Mouse (Mus musculus): ENCODE measurements around the gene Mfap2. TPM values are rescaled to one million over a fixed set of nuclear protein-coding genes. Genes with fewer than 3 reads are reported as not detected.
A peak's percentile ranks its signal among the peaks of the same experiment; 100 is the strongest.

Mfap2 gene
- polyA plus RNA-seq, 1 experiment = 2.3 TPM

DNA sequence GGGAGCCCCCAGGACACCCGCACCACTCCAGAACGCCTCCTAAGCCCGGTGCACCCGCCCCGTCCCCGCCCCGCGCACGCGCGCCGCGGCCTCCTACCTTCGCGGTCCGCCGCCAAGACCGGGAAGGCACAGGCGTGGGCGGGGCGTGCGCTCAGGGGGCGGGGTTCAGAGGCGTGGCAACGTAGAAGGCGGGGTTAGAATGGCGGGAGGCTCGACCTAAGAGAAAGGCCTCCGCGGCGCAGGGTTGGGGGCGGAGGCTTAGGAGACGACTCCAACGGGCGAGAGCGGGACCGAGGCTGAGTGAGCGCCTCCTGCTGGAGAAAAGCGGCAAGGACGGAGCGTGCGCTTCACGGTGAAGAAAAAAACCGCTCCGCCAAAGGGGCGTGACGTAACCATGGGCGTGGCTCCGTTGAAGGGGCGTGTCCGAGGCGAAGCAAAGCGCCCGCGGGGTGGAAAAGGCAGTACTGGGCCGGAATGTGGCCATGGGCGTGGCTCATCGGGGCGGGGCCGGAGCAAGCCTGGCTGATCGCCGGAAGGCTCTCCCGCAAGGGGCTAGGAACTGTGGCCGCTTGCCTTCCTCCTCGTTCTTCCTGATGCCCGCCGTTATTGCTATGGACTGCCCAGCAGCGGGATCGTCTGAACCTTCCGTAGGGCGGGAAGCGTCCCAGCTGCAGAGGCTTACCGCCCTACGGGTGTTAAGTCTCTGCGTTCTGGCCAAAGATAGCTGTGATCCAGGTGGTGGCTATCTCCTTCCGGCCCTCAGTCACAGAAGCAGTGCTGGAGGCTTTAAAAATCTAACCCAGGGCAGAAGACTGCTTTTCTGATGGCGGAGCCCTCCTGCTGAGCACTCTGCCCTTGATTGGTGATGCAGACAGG is 50.4 kb downstream of the Mfap2 start, which contains the start of gene Crocc:
Gene Crocc, minus strand, starts transcription at position 125 of the 876 bp plus-strand sequence.
- H3K36me3 ChIP-seq (ENCODE audit: control insufficient read depth, insufficient read depth, low read length) = no peaks in the 10 kb centered on the region
- peak within 1 kb of the TSS; percentile 92 for H3K4me3 ChIP-seq (ENCODE audit: control insufficient read depth, low read depth, low read length)
- H3K27me3 ChIP-seq (ENCODE audit: control insufficient read depth, insufficient read depth, low read length) = no peaks in the 10 kb centered on the region
- peak within 1 kb of the TSS; percentile 89 for H3K27ac ChIP-seq (ENCODE audit: control insufficient read depth, insufficient read depth, low read depth, low read length)
- peaks cover 10% of the 10 kb centered on the region for H3K4me1 ChIP-seq (ENCODE audit: control insufficient read depth, insufficient read depth, low read length)
- TF ChIP-seq POLR2A (IDR thresholded peaks at IDR 0.05; ENCODE audit: control insufficient read depth, low read depth, low read length) (peak; percentile 80), CTCF (IDR thresholded peaks at IDR 0.05; ENCODE audit: control insufficient read depth, insufficient read depth, insufficient replicate concordance, low read depth, low read length) (peak; percentile 94)

DNA sequence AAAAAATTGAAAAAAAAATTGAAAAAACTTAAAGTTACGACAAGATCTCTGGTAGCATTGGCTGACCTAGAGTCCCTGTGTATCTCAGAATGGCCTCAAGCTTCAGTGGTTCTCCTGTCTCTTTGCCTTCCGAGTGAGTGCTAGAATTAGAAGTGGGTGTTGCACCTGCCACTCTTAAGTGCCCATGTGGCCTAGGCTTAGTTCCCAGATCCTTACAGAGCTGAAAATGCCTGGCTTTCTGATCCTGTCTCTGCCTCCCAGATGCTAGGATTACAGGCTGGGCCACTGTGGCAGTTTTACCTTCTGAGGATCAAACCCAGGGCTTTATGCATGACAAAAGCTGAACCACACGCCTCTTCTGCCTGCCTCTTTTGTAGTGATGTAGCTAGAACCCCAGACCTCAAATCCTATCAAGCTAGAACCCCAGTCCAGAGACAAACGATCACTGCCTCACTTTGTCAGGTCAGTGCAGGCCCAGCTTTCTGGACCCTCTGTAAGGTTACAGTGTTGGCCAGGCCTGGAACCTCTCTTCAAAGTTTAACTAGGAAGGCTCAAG is 54.0 kb downstream of the Mfap2 start:
- Histone ChIP-seq H3K27me3 (ENCODE audit: control insufficient read depth, insufficient read depth, low read length) (no peaks in the 10 kb centered on the region), H3K4me3 (ENCODE audit: control insufficient read depth, low read depth, low read length) (no peak overlapping the region), H3K36me3 (ENCODE audit: control insufficient read depth, insufficient read depth, low read length) (no peaks in the 10 kb centered on the region; the same call in none of the 2 replicates), H3K4me1 (ENCODE audit: control insufficient read depth, insufficient read depth, low read length) (peaks cover 10% of the 10 kb centered on the region), H3K27ac (ENCODE audit: control insufficient read depth, insufficient read depth, low read depth, low read length) (no peak overlapping the region)
- TF ChIP-seq POLR2A (IDR thresholded peaks at IDR 0.05; ENCODE audit: control insufficient read depth, low read depth, low read length) = no peak
- no peak for TF ChIP-seq CTCF (IDR thresholded peaks at IDR 0.05; ENCODE audit: control insufficient read depth, insufficient read depth, insufficient replicate concordance, low read depth, low read length)

DNA sequence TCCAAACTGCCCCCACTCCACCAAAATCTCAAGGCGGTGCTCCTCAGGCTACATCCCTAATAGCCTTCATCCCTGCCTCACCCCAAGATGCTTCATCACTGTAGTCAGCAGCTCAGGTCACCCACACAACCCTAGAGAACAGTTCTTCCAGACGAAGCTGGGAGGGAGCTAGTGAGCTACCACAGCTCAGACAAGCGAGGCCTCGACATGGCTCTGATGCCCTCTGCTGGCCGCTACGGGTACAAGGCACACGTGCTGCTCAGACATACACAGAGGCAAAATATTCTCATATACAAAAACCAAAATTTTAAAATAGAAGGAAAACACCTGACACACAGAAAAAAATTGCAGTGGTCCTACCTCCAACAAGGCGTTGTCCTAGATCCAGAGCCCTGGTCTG is 54.9 kb downstream of the Mfap2 start:
- TF ChIP-seq CTCF (IDR thresholded peaks at IDR 0.05; ENCODE audit: control insufficient read depth, insufficient read depth, insufficient replicate concordance, low read depth, low read length) = peak; percentile 89; the same call in 1 of the 2 replicates
- no peak for TF ChIP-seq POLR2A (IDR thresholded peaks at IDR 0.05; ENCODE audit: control insufficient read depth, low read depth, low read length)
- Histone ChIP-seq H3K27ac (ENCODE audit: control insufficient read depth, insufficient read depth, low read depth, low read length) (no peak overlapping the region), H3K4me3 (ENCODE audit: control insufficient read depth, low read depth, low read length) (no peak overlapping the region), H3K36me3 (ENCODE audit: control insufficient read depth, insufficient read depth, low read length) (no peaks in the 10 kb centered on the region; the same call in none of the 2 replicates), H3K27me3 (ENCODE audit: control insufficient read depth, insufficient read depth, low read length) (no peaks in the 10 kb centered on the region), H3K4me1 (ENCODE audit: control insufficient read depth, insufficient read depth, low read length) (peaks cover 3% of the 10 kb centered on the region; the same call in 1 of the 2 replicates)

Other genes with a start within 250 kb of the Mfap2 start
- gene Padi4, start 236.2 kb upstream of the Mfap2 start, polyA plus RNA-seq (2012; rRNA removed) = 0.61 and 0.87 TPM in 2 replicates
- 1.7 TPM in 2 replicates for gene Padi3, start 199.8 kb upstream of the Mfap2 start, polyA plus RNA-seq (2012; rRNA removed)
- 0.47 and 0.58 TPM in 2 replicates for gene Padi1, start 164.6 kb upstream of the Mfap2 start, polyA plus RNA-seq (2012; rRNA removed)
- gene Padi2, start 104.1 kb upstream of the Mfap2 start, polyA plus RNA-seq (2012; rRNA removed) = 1.8 and 1.9 TPM in 2 replicates
- gene Sdhb, start 49.2 kb upstream of the Mfap2 start, polyA plus RNA-seq (2012; rRNA removed) = 97.1 and 102 TPM in 2 replicates
- 40.8 and 41.6 TPM in 2 replicates for gene Atp13a2, start 23.5 kb upstream of the Mfap2 start, polyA plus RNA-seq (2012; rRNA removed)
- gene Crocc, start 50.1 kb downstream of the Mfap2 start, polyA plus RNA-seq (2012; rRNA removed) = 12.5 and 15.8 TPM in 2 replicates
- gene Necap2, start 67.9 kb downstream of the Mfap2 start, polyA plus RNA-seq (2012; rRNA removed) = 27.3 and 30.1 TPM in 2 replicates
- 518 and 561 TPM in 2 replicates for gene Spata21, start 77.9 kb downstream of the Mfap2 start, polyA plus RNA-seq (2012; rRNA removed)
- 8.2 and 8.6 TPM in 2 replicates for gene Szrd1, start 129.4 kb downstream of the Mfap2 start, polyA plus RNA-seq (2012; rRNA removed)
- 10.7 and 11.0 TPM in 2 replicates for gene Fbxo42, start 137.5 kb downstream of the Mfap2 start, polyA plus RNA-seq (2012; rRNA removed)
- 2.3 and 2.9 TPM in 2 replicates for gene Rsg1, start 203.5 kb downstream of the Mfap2 start, polyA plus RNA-seq (2012; rRNA removed)
- gene Arhgef19, start 229.1 kb downstream of the Mfap2 start, polyA plus RNA-seq (2012; rRNA removed) = 0.65 and 1.3 TPM in 2 replicates